In genomic region chr4:57513241-57513933, GRCm38 (mm10) we compare ENCODE assay signal across 18 mouse cellular contexts.
"Had no signal": no experiment of that assay in that cellular context is flagged by ENCODE, and none has a peak within 500 bp of the region (broad histone marks: within the 10 kb centered on the region; RNA-seq: fewer than 3 reads in every experiment).

No protein-coding gene starts in this region.

- ATAC-seq: intestine, embryonic 16.5 days; midbrain, embryonic 15.5 days had no signal

- H3K4me2 ChIP-seq: limb, embryonic 12.5 days; limb, embryonic 15.5 days; midbrain, embryonic 12.5 days; midbrain, embryonic 15.5 days; neural tube, embryonic 13.5 days had no signal

- H3K9me3 ChIP-seq: limb, embryonic 12.5 days; limb, embryonic 15.5 days; midbrain, embryonic 12.5 days; midbrain, embryonic 15.5 days; neural tube, embryonic 13.5 days had no signal

- DNase-seq: kidney, adult 18-20 months; kidney, adult 9 months; kidney, postnatal 14 days; kidney, postnatal 4 days; left cerebral cortex, postnatal 4 days; lung, adult 2 months; lung, postnatal 14 days; retina, postnatal 1 day; thymus, adult 18-20 months; thymus, postnatal 36 days had no signal

- H3K27ac ChIP-seq: limb, embryonic 12.5 days; limb, embryonic 15.5 days; liver, embryonic 14.5 days; midbrain, embryonic 12.5 days; midbrain, embryonic 15.5 days; neural tube, embryonic 13.5 days had no signal

- H3K4me1 ChIP-seq: limb, embryonic 15.5 days; midbrain, embryonic 12.5 days; midbrain, embryonic 15.5 days; neural tube, embryonic 13.5 days had no signal

- H3K9ac ChIP-seq: limb, embryonic 12.5 days; limb, embryonic 15.5 days; liver, embryonic 14.5 days; midbrain, embryonic 12.5 days; midbrain, embryonic 15.5 days; neural tube, embryonic 13.5 days had no signal

- H3K36me3 ChIP-seq: limb, embryonic 12.5 days; limb, embryonic 15.5 days; midbrain, embryonic 12.5 days; midbrain, embryonic 15.5 days; neural tube, embryonic 13.5 days had no signal

- H3K4me3 ChIP-seq: limb, embryonic 12.5 days; limb, embryonic 15.5 days; midbrain, embryonic 12.5 days; midbrain, embryonic 15.5 days; myocyte; neural tube, embryonic 13.5 days had no signal

- H3K27me3 ChIP-seq: limb, embryonic 12.5 days; limb, embryonic 15.5 days; midbrain, embryonic 12.5 days; midbrain, embryonic 15.5 days; neural tube, embryonic 13.5 days had no signal
